Mouse (Mus musculus) lung, postnatal 10 days (tissue): ENCODE results near the gene Rxfp3.
"Not testable (repeated sequence)": the region's sequence is repeated elsewhere in the genome, so short reads cannot be mapped to it uniquely, and the experiment has no call there.

Experiments used
- DNase-seq: peaks from one replicate; pipeline ENCODE4 v3.0.0; 2021

Gene Rxfp3

GRCm38 (mm10) chr15:11035947-11036474 is 1.8 kb downstream of the Rxfp3 start:
- no peak for DNase-seq

GRCm38 (mm10) chr15:11030188-11030587 is 7.6 kb downstream of the Rxfp3 start:
- DNase-seq: no peak

DNA sequence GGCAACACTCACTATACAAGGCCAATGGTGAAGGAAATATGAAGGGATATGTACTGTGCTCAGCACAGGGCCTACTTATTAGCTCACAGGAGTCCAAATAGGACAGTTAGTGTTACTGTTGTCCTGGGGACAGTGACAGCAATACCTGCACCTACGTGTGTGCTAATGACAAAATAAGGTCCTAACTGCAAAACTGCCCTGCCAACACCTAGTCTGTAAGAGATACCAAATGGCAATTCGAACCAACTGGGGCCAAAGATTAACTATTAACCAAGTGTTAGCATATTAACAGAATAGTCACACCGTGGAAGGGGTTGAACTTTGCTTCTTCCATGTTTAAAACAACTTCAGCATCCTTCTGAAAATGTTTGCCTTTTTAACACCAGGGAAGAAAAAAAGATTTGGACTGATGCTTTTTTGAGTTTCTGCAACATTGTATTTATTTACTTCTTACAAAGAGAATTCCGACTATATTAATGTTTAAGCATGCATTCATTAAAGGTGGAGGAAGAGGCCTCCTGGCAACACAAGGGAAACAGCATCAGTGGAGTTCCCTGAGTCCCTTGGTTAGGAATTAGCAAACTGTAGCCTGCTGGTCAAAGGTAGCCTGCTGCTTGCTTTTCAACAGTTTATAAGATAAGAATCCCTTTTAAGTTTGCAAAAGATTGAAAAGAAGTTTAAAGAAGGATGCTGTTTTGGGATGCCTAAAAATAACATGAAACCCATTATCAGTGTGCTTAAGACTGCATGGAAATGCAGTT is 10.8 kb downstream of the Rxfp3 start:
- no peak for DNase-seq

GRCm38 (mm10) chr15:11014931-11015330 is 22.9 kb downstream of the Rxfp3 start:
- no peak for DNase-seq

DNA sequence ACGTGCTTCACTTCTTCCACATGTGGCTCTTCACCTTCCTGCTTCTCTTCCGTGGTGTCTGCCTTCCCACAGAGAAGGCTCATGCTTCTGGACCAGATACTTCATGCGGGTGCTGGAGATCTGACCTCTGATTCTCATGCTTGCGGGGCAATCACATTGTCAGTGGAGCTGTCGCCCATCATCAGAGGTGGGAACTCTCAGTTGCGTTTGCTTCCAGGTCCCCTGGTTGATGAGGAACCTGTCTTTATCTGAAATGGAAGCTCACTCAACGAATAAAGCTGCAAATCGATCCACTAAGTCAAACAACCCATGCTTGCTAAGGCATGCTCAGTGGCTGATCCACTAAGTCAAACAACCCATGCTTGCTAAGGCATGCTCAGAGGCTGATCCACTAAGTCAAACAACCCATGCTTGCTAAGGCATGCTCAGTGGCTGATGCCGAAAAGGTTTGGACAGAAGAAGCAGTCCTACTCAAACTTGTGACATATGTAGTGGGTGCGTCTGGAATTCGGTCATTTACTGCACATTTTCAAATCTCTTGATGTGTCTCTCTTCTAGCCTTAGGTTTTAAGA is 26.7 kb downstream of the Rxfp3 start:
- no peak for DNase-seq

- no peak for DNase-seq
These were observed 29.0 kb downstream of the Rxfp3 start for GRCm38 (mm10) chr15:11008756-11009155.

GRCm38 (mm10) chr15:11004646-11005045 is 33.1 kb downstream of the Rxfp3 start:
- DNase-seq: no peak

- no peak for DNase-seq
These were observed 34.0 kb downstream of the Rxfp3 start for GRCm38 (mm10) chr15:11003791-11004190.

DNA sequence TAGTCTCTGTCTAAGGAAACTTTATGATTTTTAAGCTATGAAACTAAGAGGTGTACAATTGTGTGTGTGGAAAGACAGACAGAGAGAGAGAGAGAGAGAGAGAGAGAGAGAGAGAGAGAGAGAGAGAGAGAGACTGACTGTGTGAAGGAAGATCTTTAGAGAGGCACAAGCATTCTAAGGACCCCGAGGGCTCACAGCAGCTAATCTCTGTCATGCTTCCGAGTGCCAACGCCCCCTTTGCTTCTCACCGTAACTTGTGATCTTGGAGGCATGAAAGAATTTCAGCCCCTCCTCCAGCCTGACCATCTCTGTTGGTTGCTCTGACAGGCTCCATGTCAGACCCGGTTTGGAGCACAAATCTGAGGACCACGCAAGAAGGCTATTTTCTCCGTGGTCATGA is 37.4 kb downstream of the Rxfp3 start, which contains the start of gene Slc45a2:
Gene Slc45a2 (plus strand): TSS at position 301 of the 400 bp plus-strand sequence.
- no peak for DNase-seq

DNA sequence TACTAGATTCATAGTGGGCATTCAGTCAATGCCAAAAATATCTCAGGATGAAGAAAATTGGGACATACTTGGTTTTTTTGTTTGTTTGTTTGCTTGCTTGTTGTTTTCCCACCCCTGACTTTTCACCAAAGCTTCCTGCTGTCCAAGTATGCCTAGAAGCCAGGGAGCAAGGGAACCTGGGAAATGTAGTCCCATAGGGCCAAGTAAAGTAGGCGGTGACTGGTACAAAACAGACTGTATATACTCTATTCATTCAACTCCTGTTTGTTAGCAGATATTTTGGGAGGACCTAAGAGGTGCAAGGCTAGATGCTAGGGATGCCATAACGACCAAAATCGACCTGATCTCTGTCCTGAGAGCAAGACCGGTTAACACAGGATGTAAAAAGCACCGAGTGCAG is 38.0 kb downstream of the Rxfp3 start:
- DNase-seq: no peak

- DNase-seq: no peak
These were observed 46.2 kb downstream of the Rxfp3 start for GRCm38 (mm10) chr15:10991566-10991965.

DNA sequence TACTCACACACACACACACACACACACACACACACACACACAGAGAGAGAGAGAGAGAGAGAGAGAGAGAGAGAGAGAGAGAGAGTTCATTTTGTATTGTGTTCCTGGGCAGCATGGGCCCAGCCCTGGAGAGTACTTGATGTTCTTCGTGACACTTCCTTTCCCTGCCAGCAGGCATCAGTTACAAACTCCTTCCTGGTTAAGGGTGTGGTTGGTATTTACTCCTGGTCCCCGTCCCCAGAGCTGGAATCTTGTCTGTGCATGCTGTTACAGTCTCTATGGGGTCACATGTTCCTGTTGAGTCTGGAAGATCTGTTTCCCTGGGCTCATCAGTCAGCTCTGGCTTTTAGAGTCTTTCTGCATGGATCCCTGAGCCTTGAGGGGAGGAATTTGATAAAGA is 47.4 kb downstream of the Rxfp3 start:
- DNase-seq: no peak

DNA sequence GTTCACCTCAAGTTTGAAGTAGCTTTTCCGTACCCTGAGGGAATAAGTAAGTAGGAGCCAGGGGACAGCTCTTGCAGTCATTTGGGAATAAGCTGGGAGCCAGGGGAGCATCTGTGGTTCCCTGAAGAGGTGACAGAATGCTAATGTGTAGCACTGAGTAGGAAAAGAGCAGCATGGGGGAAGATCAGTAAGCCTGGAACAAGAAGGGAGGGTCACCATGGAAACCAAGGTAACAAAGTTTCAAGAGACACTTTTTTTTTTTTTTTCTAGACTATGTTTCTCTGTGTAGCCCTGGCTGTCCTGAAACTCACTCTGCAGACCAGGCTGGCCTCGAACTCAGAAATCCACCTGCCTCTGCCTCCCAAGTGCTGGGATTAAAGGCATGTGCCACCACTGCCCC is 51.3 kb downstream of the Rxfp3 start:
- DNase-seq: not testable (repeated sequence)

DNA sequence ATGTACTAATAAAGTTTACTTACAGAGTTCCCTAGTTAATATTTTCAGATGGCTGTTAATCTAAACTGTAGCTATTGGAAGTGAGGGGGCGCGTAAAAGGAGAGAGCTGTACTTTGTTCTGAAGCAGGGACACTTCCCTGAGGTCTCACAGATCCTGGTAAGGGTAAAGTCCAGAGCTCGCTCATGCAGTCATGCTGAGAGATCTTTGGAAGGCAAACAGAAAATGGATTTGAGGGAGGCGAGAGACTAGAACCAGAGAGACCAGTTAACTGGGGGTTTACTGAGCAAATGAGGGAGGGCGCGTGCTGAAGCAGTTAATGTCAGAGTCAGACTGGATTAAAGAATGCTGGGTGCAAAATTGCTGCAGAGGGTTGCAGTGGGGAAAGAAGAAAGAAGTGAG is 52.0 kb downstream of the Rxfp3 start:
- DNase-seq: no peak
